Mouse (Mus musculus) midbrain, embryonic 11.5 days (tissue): Measurements from ENCODE around the gene Arfgef3. TPM values are rescaled to one million over a fixed set of nuclear protein-coding genes. Genes with fewer than 3 reads are reported as not detected.

Source experiments
- ATAC-seq: fragments of 200-750 bp; cut with Nextera tagmentation; 2 replicates; pipeline ENCODE4 v1.8.0; 2017; ENCODE audit warnings: moderate TSS enrichment, moderate library complexity; ENCODE audit not compliant: low FRiP score
- DNase-seq: peaks from one replicate; pipeline ENCODE4 v3.0.0; 2015; ENCODE audit warnings: low spot score; ENCODE audit errors: missing footprints
- H3K27ac ChIP-seq: fragments of 300-500 bp; sonication (generic); 2 replicates; pipeline ENCODE4 v1.5.1; 2014; ENCODE audit warnings: low read depth, low read length
- H3K27me3 ChIP-seq: fragments of 300-500 bp; sonication (generic); 2 replicates; pipeline ENCODE4 v1.6.1; 2014; ENCODE audit warnings: mild to moderate bottlenecking, low read length, moderate library complexity, mixed read lengths; ENCODE audit not compliant: control insufficient read depth, insufficient read depth
- H3K36me3 ChIP-seq: fragments of 300-500 bp; sonication (generic); 2 replicates; pipeline ENCODE4 v1.6.1; 2014; ENCODE audit warnings: mild to moderate bottlenecking, low read length, moderate library complexity, mixed read lengths; ENCODE audit not compliant: control insufficient read depth, insufficient read depth
- H3K4me1 ChIP-seq: fragments of 300-500 bp; sonication (generic); 2 replicates; pipeline ENCODE4 v1.6.1; 2014; ENCODE audit warnings: low read length; ENCODE audit not compliant: control insufficient read depth, insufficient read depth
- H3K4me2 ChIP-seq: fragments of 300-500 bp; sonication (generic); 2 replicates; pipeline ENCODE4 v1.6.1; 2014; ENCODE audit warnings: mild to moderate bottlenecking, moderate library complexity
- H3K4me3 ChIP-seq: fragments of 300-500 bp; sonication (generic); 2 replicates; pipeline ENCODE4 v1.5.1; 2014; ENCODE audit warnings: low read depth, low read length
- H3K9ac ChIP-seq: fragments of 300-500 bp; sonication (generic); 2 replicates; pipeline ENCODE4 v1.6.1; 2014; ENCODE audit warnings: low read length
- H3K9me3 ChIP-seq: fragments of 300-500 bp; sonication (generic); 2 replicates; pipeline ENCODE4 v1.6.1; 2016; ENCODE audit warnings: low read length; ENCODE audit not compliant: control insufficient read depth
- WGBS: fragments of 180-500 bp; shearing (Covaris S2); extraction: QIAGEN DNeasy Blood & Tissue Kit; methylation state at CpG from one replicate; pipeline ENCODE4 v1.1.7; 2014; 5-methylcytosine and 5-hydroxymethylcytosine counted together
- polyA plus RNA-seq: library from polyadenylated mRNA; unstranded; fragments of >200 nt; fragmentation: Nextera tagmentation; extraction: Ambion mirVana; gene quantifications from 2 replicates; pipeline ENCODE4 v1.2.1, GENCODE M21; 2014

Arfgef3 gene
- polyA plus RNA-seq: 1.3 TPM in 2 replicates

- H3K4me2 ChIP-seq: peak within 1 kb of the TSS; percentile 59
- no peak within 1 kb of the TSS for H3K27ac ChIP-seq
- H3K27me3 ChIP-seq: no peaks in the 10 kb centered on the region
- no peaks in the 10 kb centered on the region for H3K36me3 ChIP-seq
- peak within 1 kb of the TSS; percentile 47 for H3K4me3 ChIP-seq
- no peaks in the 10 kb centered on the region for H3K4me1 ChIP-seq
- H3K9ac ChIP-seq: peak within 1 kb of the TSS; percentile 46
- 1% methylated on average over 50 of the region's 50 CpGs for WGBS
- DNase-seq (peak; percentile 94), ATAC-seq (peak; percentile 87)
- no peaks in the 10 kb centered on the region for H3K9me3 ChIP-seq
Observed at GRCm38 (mm10) chr10:18743286-18744142, at the start of gene Arfgef3. Gene Arfgef3, minus strand, starts transcription at chr10:18743949.

- 92% methylated on average over 4 of the region's 4 CpGs for WGBS
- H3K4me3 ChIP-seq: no peak overlapping the region
- H3K9ac ChIP-seq: no peak overlapping the region
- H3K4me2 ChIP-seq: no peak overlapping the region
- H3K27ac ChIP-seq: no peak overlapping the region
- H3K27me3 ChIP-seq: no peaks in the 10 kb centered on the region
- no peaks in the 10 kb centered on the region for H3K4me1 ChIP-seq
- no peaks in the 10 kb centered on the region for H3K36me3 ChIP-seq
- H3K9me3 ChIP-seq: no peaks in the 10 kb centered on the region
- no peak for DNase-seq
- no peak for ATAC-seq
Observed at GRCm38 (mm10) chr10:18790063-18790462, 46.3 kb upstream of the Arfgef3 start.

DNA sequence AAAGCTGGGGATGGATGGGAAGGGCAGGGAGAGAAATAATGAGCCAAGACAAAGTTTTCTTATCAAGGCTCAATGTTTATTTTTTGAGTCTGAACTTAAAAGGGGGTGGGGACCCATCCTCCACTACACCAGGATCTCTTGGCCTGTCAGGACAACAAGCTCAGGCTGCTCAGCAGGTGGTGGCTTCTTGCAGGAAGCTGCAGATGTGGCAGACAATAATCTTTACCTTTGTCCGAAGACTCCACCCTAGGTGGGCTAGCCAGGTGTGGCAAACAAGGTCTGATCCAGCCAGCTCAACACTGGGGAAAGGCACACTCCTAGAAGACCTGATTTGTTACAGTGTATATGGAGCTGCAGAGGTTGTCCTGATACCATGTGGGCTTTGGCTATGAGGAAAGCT, 44.9 kb upstream of the Arfgef3 start:
- H3K9ac ChIP-seq: no peak overlapping the region
- H3K4me1 ChIP-seq: no peaks in the 10 kb centered on the region
- 64% methylated on average over 1 of the region's 1 CpGs for WGBS
- DNase-seq (no peak), ATAC-seq (no peak)
- no peaks in the 10 kb centered on the region for H3K9me3 ChIP-seq
- H3K27me3 ChIP-seq: no peaks in the 10 kb centered on the region
- H3K27ac ChIP-seq: no peak overlapping the region
- H3K4me2 ChIP-seq: no peak overlapping the region
- H3K36me3 ChIP-seq: no peaks in the 10 kb centered on the region
- no peak overlapping the region for H3K4me3 ChIP-seq

DNA sequence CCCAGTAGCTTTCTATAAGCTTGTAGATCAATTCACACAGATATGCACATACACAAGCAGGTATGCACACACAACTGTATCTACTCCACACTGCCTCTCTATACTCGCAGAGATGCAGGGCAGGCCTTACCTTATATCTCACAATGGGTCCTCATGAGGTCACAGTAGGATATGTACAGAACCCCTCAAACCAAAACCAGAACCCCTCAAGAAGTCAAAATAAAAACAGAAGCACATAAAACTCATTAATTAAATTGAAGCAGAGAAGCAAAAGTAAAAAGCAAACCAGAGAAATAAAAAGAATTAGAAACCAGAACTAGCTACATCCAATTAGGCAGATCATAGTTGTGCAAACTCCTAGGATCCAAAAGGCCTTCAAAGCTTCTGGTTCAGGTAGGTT, 42.9 kb upstream of the Arfgef3 start, which contains the start of gene Gm4922:
TSS of gene Gm4922 (minus strand) at position 101 of the 400 bp plus-strand sequence.
- WGBS: 94% methylated on average over 1 of the region's 1 CpGs
- H3K27ac ChIP-seq: no peak within 1 kb of the TSS
- no peaks in the 10 kb centered on the region for H3K36me3 ChIP-seq
- H3K4me2 ChIP-seq: no peak within 1 kb of the TSS
- no peaks in the 10 kb centered on the region for H3K27me3 ChIP-seq
- DNase-seq (no peak), ATAC-seq (no peak)
- no peak within 1 kb of the TSS for H3K9ac ChIP-seq
- no peaks in the 10 kb centered on the region for H3K4me1 ChIP-seq
- no peaks in the 10 kb centered on the region for H3K9me3 ChIP-seq
- H3K4me3 ChIP-seq: no peak within 1 kb of the TSS

DNA sequence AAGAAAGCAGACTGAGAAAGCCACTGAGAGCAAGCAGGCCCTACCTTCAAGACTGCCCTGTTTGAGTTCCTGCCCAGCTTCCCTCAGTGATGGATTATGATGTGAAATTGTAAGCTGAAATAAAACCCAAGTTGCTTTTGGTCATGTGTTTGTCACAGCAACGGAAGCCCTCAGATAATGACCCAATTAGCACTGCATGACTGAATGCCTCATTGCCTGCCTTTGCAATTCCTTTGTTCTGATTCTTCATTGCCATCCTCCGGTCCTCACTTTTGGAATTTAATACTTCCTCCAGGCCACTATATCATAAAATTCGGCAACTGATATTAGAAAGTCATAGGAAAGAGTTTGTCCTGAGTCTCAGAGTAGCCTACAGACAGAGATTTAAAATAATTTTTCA, 33.8 kb upstream of the Arfgef3 start:
- Histone ChIP-seq H3K36me3 (no peaks in the 10 kb centered on the region), H3K27me3 (no peaks in the 10 kb centered on the region), H3K4me3 (no peak overlapping the region), H3K4me2 (no peak overlapping the region), H3K27ac (no peak overlapping the region), H3K9me3 (no peaks in the 10 kb centered on the region), H3K9ac (no peak overlapping the region), H3K4me1 (no peaks in the 10 kb centered on the region)
- DNase-seq: no peak
- ATAC-seq: no peak
- WGBS: 65% methylated on average over 3 of the region's 3 CpGs

- Histone ChIP-seq H3K27ac (no peak overlapping the region), H3K4me1 (no peaks in the 10 kb centered on the region), H3K4me3 (no peak overlapping the region), H3K27me3 (no peaks in the 10 kb centered on the region), H3K9ac (no peak overlapping the region), H3K36me3 (no peaks in the 10 kb centered on the region), H3K4me2 (no peak overlapping the region), H3K9me3 (no peaks in the 10 kb centered on the region)
- ATAC-seq (no peak), DNase-seq (no peak)
- WGBS: 79% methylated on average over 4 of the region's 4 CpGs
Observed at GRCm38 (mm10) chr10:18772537-18773179, 28.9 kb upstream of the Arfgef3 start.

DNA sequence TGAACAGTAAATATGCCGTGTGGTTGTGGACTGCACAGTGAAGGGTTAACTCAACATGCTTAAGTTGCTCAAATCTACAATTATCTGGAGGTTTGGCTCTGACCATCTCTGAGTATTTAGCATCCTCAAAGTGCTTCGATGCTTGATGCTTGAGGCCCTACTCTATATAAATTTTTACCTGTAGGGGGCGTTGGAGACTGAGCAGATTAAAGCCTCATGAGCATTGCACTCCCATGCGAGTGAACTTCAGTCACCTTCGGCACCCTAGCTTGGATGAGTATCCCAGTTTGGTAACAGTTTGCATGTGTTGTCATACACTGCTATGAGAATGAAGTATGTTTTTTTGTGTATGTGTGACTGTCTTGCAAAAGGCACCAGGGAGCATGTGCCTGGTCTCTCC, 26.2 kb upstream of the Arfgef3 start:
- 56% methylated on average over 5 of the region's 5 CpGs for WGBS
- H3K4me2 ChIP-seq: no peak overlapping the region
- ATAC-seq (no peak), DNase-seq (no peak)
- no peaks in the 10 kb centered on the region for H3K4me1 ChIP-seq
- no peaks in the 10 kb centered on the region for H3K27me3 ChIP-seq
- no peaks in the 10 kb centered on the region for H3K36me3 ChIP-seq
- no peaks in the 10 kb centered on the region for H3K9me3 ChIP-seq
- H3K9ac ChIP-seq: no peak overlapping the region
- H3K27ac ChIP-seq: no peak overlapping the region
- no peak overlapping the region for H3K4me3 ChIP-seq

DNA sequence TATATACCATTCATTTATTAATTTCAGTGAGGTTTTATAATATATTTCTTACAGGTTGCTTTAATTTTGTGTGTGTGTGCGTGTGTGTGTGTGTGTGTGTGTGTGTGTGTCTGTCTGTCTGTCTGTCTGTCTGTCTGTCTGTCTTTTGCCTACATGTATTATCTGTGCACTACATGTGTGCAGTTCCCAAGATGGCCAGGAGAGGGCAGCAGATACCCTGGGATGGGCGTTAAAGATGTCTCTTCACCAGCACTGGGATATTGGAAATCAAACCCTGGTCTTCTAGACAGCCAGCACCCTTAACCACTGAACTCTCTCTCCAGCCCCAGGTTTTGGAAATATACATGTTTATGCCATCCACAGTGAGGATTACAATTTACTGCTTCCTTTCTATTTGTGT, 16.5 kb upstream of the Arfgef3 start:
- no peak overlapping the region for H3K9ac ChIP-seq
- H3K27ac ChIP-seq: no peak overlapping the region
- peak; percentile 92 for DNase-seq
- no peak overlapping the region for H3K4me3 ChIP-seq
- no peaks in the 10 kb centered on the region for H3K9me3 ChIP-seq
- 46% methylated on average over 2 of the region's 2 CpGs for WGBS
- H3K4me2 ChIP-seq: no peak overlapping the region
- no peaks in the 10 kb centered on the region for H3K4me1 ChIP-seq
- no peak for ATAC-seq
- H3K27me3 ChIP-seq: no peaks in the 10 kb centered on the region
- H3K36me3 ChIP-seq: no peaks in the 10 kb centered on the region

DNA sequence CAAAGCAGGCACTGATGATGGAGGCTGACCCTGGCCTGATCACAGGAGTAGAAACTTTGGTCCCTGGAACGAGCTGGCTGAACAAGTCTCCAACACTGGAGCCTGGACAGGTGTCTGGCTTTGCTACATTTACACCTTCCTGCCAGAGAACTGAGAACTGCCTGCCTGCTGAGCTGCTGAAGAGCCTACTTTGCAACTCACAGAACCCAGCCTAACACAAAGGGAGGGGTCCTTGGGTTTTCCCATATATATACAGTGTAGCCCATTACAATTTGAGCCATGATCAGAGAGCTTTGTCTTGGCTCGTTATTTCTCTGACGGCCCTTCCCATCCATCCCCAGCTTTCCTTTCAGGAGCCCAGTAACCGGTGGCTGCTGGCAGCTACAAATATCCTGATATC, 6.3 kb upstream of the Arfgef3 start:
- Histone ChIP-seq H3K4me1 (no peaks in the 10 kb centered on the region), H3K27me3 (no peaks in the 10 kb centered on the region), H3K9me3 (no peaks in the 10 kb centered on the region), H3K4me2 (no peak overlapping the region), H3K4me3 (no peak overlapping the region), H3K9ac (no peak overlapping the region), H3K36me3 (no peaks in the 10 kb centered on the region), H3K27ac (no peak overlapping the region)
- 84% methylated on average over 4 of the region's 4 CpGs for WGBS
- DNase-seq (no peak), ATAC-seq (no peak)
